Mouse (Mus musculus) midbrain, embryonic 12.5 days (tissue): Measurements from ENCODE around the gene Mpv17. TPM values are rescaled to one million over a fixed set of nuclear protein-coding genes. Genes with fewer than 3 reads are reported as not detected.

Source experiments
- ATAC-seq: fragments of 200-750 bp; cut with Nextera tagmentation; 2 replicates; pipeline ENCODE4 v1.8.0; 2017; ENCODE audit warnings: low read depth, moderate TSS enrichment, moderate library complexity; ENCODE audit not compliant: low FRiP score
- H3K27ac ChIP-seq: fragments of 300-500 bp; sonication (generic); replicated peaks from 2 replicates; pipeline ENCODE4 v1.5.1; 2016; ENCODE audit warnings: mild to moderate bottlenecking
- H3K27me3 ChIP-seq: fragments of 300-500 bp; sonication (generic); 2 replicates; pipeline ENCODE4 v1.6.1; 2016; ENCODE audit warnings: mild to moderate bottlenecking
- H3K36me3 ChIP-seq: fragments of 300-500 bp; sonication (generic); 2 replicates; pipeline ENCODE4 v1.6.1; 2016
- H3K4me1 ChIP-seq: fragments of 300-500 bp; sonication (generic); 2 replicates; pipeline ENCODE4 v1.6.1; 2016
- H3K4me2 ChIP-seq: fragments of 300-500 bp; sonication (generic); replicated peaks from 2 replicates; pipeline ENCODE4 v1.6.1; 2016; ENCODE audit warnings: mild to moderate bottlenecking, moderate library complexity
- H3K4me3 ChIP-seq: fragments of 300-500 bp; sonication (generic); 2 replicates; pipeline ENCODE4 v1.5.1; 2016; ENCODE audit warnings: mild to moderate bottlenecking
- H3K9ac ChIP-seq: fragments of 300-500 bp; sonication (generic); replicated peaks from 2 replicates; pipeline ENCODE4 v1.6.1; 2016; ENCODE audit warnings: mild to moderate bottlenecking, moderate library complexity
- H3K9me3 ChIP-seq: fragments of 300-500 bp; sonication (generic); 2 replicates; pipeline ENCODE4 v1.6.1; 2016; ENCODE audit warnings: mild to moderate bottlenecking
- WGBS: fragments of 180-500 bp; shearing (Covaris S2); methylation state at CpG from one replicate; pipeline ENCODE4 v1.1.7; 2016; 5-methylcytosine and 5-hydroxymethylcytosine counted together
- polyA plus RNA-seq: library from polyadenylated mRNA; unstranded; fragments of >200 nt; fragmentation: Nextera tagmentation; extraction: Ambion mirVana; gene quantifications from 2 replicates; pipeline ENCODE4 v1.2.1, GENCODE M21; 2016

The Mpv17 gene
- polyA plus RNA-seq, 1 experiment from 2014 or later, result 56.8 TPM

GRCm38 (mm10) chr5:31123481-31123880 is 30.6 kb downstream of the Mpv17 start:
- Histone ChIP-seq H3K9ac (no peak overlapping the region), H3K9me3 (no peaks in the 10 kb centered on the region), H3K4me3 (no peak overlapping the region), H3K27ac (no peak overlapping the region), H3K36me3 (no peaks in the 10 kb centered on the region), H3K4me2 (no peak overlapping the region), H3K4me1 (no peaks in the 10 kb centered on the region), H3K27me3 (no peaks in the 10 kb centered on the region)
- ATAC-seq, result no peak
- WGBS, result 47% methylated on average over 2 of the region's 2 CpGs

GRCm38 (mm10) chr5:31121111-31121510 is 32.9 kb downstream of the Mpv17 start:
- H3K27ac ChIP-seq, result no peak overlapping the region
- 87% methylated on average over 8 of the region's 8 CpGs for WGBS
- no peak overlapping the region for H3K4me2 ChIP-seq
- ATAC-seq, result no peak
- no peaks in the 10 kb centered on the region for H3K4me1 ChIP-seq
- H3K36me3 ChIP-seq, result no peaks in the 10 kb centered on the region
- H3K9me3 ChIP-seq, result no peaks in the 10 kb centered on the region
- H3K27me3 ChIP-seq, result peaks cover 9% of the 10 kb centered on the region; the same call in 1 of the 2 replicates
- H3K4me3 ChIP-seq, result no peak overlapping the region
- no peak overlapping the region for H3K9ac ChIP-seq

GRCm38 (mm10) chr5:31116912-31117311 is 37.1 kb downstream of the Mpv17 start:
- Histone ChIP-seq H3K4me1 (no peaks in the 10 kb centered on the region), H3K27ac (no peak overlapping the region), H3K4me2 (no peak overlapping the region), H3K9ac (no peak overlapping the region), H3K4me3 (no peak overlapping the region), H3K36me3 (no peaks in the 10 kb centered on the region), H3K27me3 (peaks cover 10% of the 10 kb centered on the region; the same call in 1 of the 2 replicates), H3K9me3 (no peaks in the 10 kb centered on the region)
- WGBS, result 34% methylated on average over 10 of the region's 10 CpGs
- ATAC-seq, result no peak

- H3K9ac ChIP-seq, result no peak within 1 kb of the TSS
- no peak for ATAC-seq
- no peak within 1 kb of the TSS for H3K27ac ChIP-seq
- no peak within 1 kb of the TSS for H3K4me2 ChIP-seq
- no peaks in the 10 kb centered on the region for H3K9me3 ChIP-seq
- no peaks in the 10 kb centered on the region for H3K36me3 ChIP-seq
- peaks cover 10% of the 10 kb centered on the region; the same call in 1 of the 2 replicates for H3K27me3 ChIP-seq
- no peaks in the 10 kb centered on the region for H3K4me1 ChIP-seq
- no peak within 1 kb of the TSS for H3K4me3 ChIP-seq
- WGBS, result 56% methylated on average over 3 of the region's 3 CpGs
Observed at GRCm38 (mm10) chr5:31116354-31116753, 37.7 kb downstream of the Mpv17 start, which contains the start of gene Trim54. TSS of gene Trim54 (plus strand) at chr5:31116712.

- no peak overlapping the region for H3K4me2 ChIP-seq
- no peaks in the 10 kb centered on the region for H3K36me3 ChIP-seq
- no peaks in the 10 kb centered on the region for H3K9me3 ChIP-seq
- no peaks in the 10 kb centered on the region for H3K4me1 ChIP-seq
- H3K9ac ChIP-seq, result no peak overlapping the region
- no peak for ATAC-seq
- H3K27me3 ChIP-seq, result no peaks in the 10 kb centered on the region
- H3K27ac ChIP-seq, result no peak overlapping the region
- WGBS, result 40% methylated on average over 7 of the region's 7 CpGs
- no peak overlapping the region for H3K4me3 ChIP-seq
Observed at GRCm38 (mm10) chr5:31110781-31111180, 43.3 kb downstream of the Mpv17 start.

GRCm38 (mm10) chr5:31108000-31108490 is 46.0 kb downstream of the Mpv17 start, which contains the start of gene Slc30a3:
TSS of gene Slc30a3 (minus strand) at chr5:31108237.
- no peak for ATAC-seq
- WGBS, result 90% methylated on average over 18 of the region's 18 CpGs
- H3K9me3 ChIP-seq, result no peaks in the 10 kb centered on the region

GRCm38 (mm10) chr5:31105814-31106335 is 48.2 kb downstream of the Mpv17 start, which contains the start of gene Dnajc5g:
TSS of gene Dnajc5g (plus strand) at chr5:31106285.
- H3K4me1 ChIP-seq, result no peaks in the 10 kb centered on the region
- no peak within 1 kb of the TSS for H3K4me3 ChIP-seq
- no peak within 1 kb of the TSS for H3K27ac ChIP-seq
- H3K36me3 ChIP-seq, result no peaks in the 10 kb centered on the region
- H3K9me3 ChIP-seq, result no peaks in the 10 kb centered on the region
- no peaks in the 10 kb centered on the region; the same call in 1 of the 2 replicates for H3K27me3 ChIP-seq
- no peak within 1 kb of the TSS for H3K9ac ChIP-seq
- 82% methylated on average over 9 of the region's 9 CpGs for WGBS
- H3K4me2 ChIP-seq, result no peak within 1 kb of the TSS
- ATAC-seq, result no peak

More at GRCm38 (mm10) chr5:31108000-31108490, 46.0 kb downstream of the Mpv17 start, which contains the start of gene Slc30a3:
- no peak within 1 kb of the TSS for H3K4me3 ChIP-seq
- no peaks in the 10 kb centered on the region for H3K4me1 ChIP-seq
- no peak within 1 kb of the TSS for H3K4me2 ChIP-seq
- no peaks in the 10 kb centered on the region; the same call in 1 of the 2 replicates for H3K27me3 ChIP-seq
- no peak within 1 kb of the TSS for H3K27ac ChIP-seq
- H3K36me3 ChIP-seq, result no peaks in the 10 kb centered on the region
- no peak within 1 kb of the TSS for H3K9ac ChIP-seq

GRCm38 (mm10) chr5:31095711-31096480 is 58.2 kb downstream of the Mpv17 start:
- peak overlapping the region; percentile 63 for H3K4me2 ChIP-seq
- no peaks in the 10 kb centered on the region for H3K9me3 ChIP-seq
- WGBS, result 24% methylated on average over 11 of the region's 11 CpGs
- H3K4me3 ChIP-seq, result no peak overlapping the region; the same call in 1 of the 2 replicates
- H3K9ac ChIP-seq, result no peak overlapping the region
- no peaks in the 10 kb centered on the region for H3K36me3 ChIP-seq
- H3K27ac ChIP-seq, result no peak overlapping the region
- peaks cover 36% of the 10 kb centered on the region for H3K4me1 ChIP-seq
- peaks cover 88% of the 10 kb centered on the region for H3K27me3 ChIP-seq
- no peak for ATAC-seq

GRCm38 (mm10) chr5:31094799-31095691 is 59.0 kb downstream of the Mpv17 start:
- Histone ChIP-seq H3K9ac (no peak overlapping the region), H3K36me3 (no peaks in the 10 kb centered on the region), H3K27ac (no peak overlapping the region), H3K4me1 (peaks cover 36% of the 10 kb centered on the region), H3K9me3 (no peaks in the 10 kb centered on the region), H3K4me3 (peak overlapping the region; percentile 53), H3K4me2 (peak overlapping the region; percentile 63), H3K27me3 (peaks cover 97% of the 10 kb centered on the region)
- ATAC-seq, result peak; percentile 45; the same call in 1 of the 2 replicates
- WGBS, result under 1% methylated on average over 59 of the region's 59 CpGs

GRCm38 (mm10) chr5:31094100-31094798 is 59.8 kb downstream of the Mpv17 start:
- Histone ChIP-seq H3K9ac (no peak overlapping the region), H3K9me3 (no peaks in the 10 kb centered on the region), H3K4me3 (peak overlapping the region; percentile 53), H3K27ac (no peak overlapping the region), H3K4me1 (peaks cover 36% of the 10 kb centered on the region), H3K4me2 (peak overlapping the region; percentile 63), H3K27me3 (peaks cover 98% of the 10 kb centered on the region), H3K36me3 (no peaks in the 10 kb centered on the region)
- ATAC-seq, result no peak
- WGBS, result 2% methylated on average over 29 of the region's 29 CpGs
